Mouse (Mus musculus) mesoderm, embryonic 11.5 days (tissue): Measurements from ENCODE around the gene Nrtn.
A peak's percentile ranks its signal among the peaks of the same experiment; 100 is the strongest.

Experiments
- DNase-seq: peaks from one replicate; pipeline ENCODE4 v3.0.0-alpha.2; 2012; ENCODE audit warnings: low read depth, low spot score

Gene Nrtn

DNA sequence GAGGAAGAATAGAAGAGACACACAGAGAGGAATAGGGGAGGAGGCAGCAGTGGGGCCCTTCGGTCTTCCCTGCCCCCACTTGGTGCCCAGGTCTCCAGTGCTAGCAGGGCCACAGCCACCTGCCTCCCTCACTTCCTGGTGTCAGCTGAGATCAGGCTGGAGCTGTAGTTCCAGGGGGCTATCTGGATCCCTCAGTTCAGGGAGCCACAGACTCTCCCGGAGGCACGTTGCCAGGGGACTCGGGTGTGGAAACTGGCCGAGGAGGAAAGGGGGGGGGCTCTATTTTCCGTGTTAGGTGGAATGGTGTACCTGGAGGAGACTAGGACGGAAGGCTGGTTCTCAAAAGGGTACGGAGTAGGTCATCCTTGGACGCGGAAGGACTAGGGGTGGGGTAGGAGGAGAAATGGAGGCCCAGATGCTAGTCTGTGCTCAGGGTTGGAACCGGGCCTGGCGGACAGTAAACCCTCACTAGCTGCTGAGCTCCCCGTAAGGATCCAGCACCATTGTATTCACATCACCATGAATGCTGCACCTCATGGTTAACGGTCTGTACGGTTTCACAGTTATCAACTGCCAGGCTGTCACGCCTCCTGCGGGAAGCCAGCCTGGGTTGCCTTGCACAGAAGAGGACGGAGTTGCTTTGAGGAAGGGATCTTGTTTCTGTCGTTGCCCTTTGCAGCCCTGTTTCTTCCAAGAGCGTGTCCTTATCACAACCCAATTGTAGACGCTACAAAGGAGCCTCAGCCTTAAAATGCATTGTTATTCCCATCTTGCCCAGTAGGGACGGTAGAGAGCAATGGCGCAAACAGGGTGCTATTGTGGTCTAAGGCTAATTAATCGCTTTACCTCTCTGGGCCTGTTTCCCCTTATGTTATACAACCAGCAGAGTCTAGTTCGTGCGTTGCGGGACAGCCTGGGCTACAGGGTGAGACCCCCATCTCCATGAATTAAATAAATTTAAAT is 5.7 kb upstream of the Nrtn start:
- peak; percentile 73 for DNase-seq

DNA sequence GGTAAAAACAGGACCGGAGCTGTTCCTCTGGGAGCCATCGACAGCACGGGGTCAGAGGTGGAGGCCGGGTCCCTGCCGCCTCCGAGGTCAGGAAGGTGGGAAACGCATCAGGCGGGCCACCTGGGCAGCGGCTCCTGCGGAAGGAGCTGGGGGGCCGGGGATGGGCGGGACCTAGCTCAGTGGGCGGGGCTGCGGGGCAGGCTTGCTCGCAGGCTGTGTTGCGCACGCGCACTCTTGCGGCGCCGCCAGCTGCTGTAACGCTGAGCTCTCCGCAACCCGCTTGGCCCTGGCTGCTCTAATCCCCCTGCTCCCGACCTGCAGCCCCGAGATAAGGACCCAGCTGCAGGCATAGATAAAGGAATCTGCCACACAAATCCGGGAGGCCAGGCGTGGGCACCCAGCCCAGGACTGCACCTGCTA is 4.7 kb upstream of the Nrtn start:
- peak; percentile 92 for DNase-seq

DNA sequence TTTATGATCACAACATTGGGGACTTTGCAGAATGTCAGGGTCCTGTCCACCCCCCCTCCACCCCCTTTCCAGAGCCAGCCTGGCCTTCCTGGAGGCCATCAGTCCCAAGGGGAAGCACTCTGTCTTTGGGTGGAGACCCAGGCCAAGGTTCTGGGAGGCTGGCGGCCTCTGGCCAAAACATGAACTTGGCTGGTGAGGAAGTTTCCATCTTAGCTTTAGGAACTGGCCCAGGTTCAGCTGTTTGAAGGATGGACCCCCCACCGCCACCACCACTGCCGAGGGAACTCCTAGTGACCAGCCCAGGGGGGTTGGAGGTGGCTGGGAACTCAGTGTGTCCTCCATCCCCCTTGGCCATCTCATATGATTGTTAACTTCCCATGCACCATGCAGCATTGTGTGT is 3.7 kb upstream of the Nrtn start:
- DNase-seq = no peak

DNA sequence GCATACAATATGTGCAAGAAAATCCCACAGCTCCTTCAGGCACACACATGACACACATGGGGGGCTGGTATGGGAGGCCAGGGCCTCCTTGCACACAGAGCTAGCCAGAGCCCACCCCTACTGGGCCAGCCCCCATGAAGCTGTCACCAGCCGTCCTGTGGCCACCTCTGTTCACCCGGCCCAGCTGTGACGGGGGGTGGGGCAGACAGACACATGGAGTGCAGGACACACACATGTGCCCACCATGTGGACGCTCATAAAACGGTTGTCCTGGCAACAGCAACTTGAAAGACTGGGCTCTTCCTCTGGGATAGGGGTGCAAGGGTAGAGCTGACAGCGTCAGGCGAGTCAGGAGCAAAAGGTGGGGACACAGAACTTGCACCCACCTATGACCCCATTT is 1.9 kb upstream of the Nrtn start:
- DNase-seq = peak; percentile 67

DNA sequence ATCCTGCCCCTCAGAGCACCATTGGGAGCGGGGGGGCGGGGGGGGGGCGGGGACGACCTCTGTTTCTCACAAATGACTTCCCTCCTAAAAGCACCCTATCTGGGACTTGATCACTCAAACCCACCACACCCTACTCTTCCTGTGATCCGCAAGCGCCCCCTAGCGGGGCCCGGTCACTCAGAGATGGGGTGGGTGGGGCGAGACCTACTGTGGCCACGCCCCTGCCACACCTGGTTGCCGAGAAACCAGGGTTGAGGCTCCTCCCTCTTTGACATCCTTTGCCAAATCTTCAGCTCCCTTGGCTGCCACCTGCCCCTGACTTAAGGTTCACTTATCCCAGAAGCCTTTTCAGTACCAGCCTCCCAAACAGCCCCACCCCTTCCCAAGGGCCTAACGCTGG is 802 bp upstream of the Nrtn start:
- peak; percentile 50 for DNase-seq

DNA sequence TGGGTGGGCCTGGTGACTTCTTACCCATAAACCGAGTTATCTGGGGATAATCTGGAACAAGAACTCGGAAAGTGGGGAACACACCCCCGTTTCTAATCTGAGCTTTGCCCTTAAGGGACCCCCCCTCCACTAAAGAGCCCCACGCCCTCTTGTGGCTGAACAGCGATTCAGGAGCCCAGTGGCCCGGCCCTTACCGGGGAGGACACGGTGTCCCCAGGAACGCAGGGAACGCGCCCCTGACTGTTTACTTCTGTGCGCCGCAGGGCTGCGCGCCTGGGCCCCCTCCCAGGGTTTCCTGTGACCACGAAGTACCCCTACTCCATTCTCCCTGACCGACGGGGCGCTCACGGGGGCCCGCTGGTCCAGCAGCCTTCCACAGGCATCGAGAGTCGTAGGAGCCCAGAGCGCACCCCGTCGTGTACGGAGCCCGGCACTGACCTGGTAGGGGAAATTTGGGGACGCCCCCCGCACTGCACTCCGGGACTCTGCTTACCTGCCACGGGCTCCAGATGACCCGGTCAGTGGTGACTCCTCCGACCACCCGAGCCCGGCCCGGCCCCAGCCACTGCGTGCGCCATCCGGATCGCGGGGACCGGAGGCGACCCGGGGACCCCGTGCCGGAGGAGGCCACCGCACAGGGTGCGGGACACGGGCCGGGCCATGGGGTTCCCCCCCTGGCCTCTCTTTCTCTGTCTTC is 479 bp downstream of the Nrtn start:
- no peak for DNase-seq

DNA sequence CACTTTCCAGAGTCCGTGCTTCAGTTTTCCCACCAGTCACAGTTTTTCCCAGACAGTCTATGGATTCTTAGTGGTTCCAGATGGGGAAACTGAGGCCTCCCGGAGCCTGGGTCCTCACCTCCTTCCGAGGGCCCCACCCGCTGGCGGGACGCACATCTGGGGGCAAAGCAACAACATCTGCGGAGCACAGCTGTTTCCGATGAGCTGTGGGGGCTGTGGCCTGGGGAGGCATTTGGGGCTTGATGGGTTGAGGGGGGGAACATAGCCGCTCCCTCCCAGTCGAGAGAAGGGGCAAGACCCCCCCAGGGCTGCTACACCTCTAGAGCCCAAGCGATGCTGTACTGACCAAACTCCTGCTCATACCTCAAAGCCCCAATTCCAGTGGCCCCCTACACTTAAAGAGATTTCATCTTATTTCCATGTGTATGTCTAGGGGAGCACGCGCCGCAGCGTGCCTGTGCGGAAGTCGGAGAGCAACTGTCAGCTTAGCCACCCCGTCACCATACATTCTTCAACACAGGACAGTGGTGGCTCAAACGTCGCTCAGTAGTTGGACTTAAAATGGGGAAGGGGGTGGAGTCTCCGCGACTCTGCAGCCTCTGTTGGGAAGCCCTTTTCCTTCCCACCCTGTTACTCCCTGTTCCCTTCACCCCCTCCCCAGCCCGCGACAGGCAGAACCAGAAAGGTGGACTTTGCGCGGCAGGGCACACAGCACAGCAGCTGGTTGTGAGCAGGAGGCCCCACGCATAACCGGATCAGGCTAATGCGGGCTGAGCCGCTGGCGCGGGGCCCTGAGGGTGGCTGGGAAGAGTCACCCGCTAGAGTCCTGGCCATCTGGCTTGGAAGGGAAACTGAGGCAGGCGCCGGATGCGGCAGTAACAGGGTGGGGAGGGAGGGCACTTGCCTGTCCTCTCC is 2.8 kb downstream of the Nrtn start:
- no peak for DNase-seq

DNA sequence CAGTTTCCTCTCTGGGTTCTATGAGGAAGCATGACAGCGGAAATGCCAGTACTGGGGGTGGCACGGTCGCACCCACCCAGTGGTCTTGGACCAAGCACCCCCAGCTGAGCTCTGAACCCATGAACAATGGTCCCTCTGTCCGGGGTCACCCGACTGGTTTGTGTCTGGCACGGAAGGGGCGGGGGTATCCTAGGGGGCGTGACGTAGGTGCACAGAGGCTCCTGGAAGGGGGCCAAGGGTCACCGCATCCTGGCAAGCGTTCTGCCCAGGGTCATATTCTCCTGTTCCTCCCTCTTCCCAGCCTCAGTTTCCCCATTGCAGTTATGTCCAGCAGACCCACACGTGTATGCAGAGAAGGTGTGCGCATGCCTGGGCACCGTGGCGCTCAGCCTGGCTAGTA is 3.9 kb downstream of the Nrtn start:
- no peak for DNase-seq

DNA sequence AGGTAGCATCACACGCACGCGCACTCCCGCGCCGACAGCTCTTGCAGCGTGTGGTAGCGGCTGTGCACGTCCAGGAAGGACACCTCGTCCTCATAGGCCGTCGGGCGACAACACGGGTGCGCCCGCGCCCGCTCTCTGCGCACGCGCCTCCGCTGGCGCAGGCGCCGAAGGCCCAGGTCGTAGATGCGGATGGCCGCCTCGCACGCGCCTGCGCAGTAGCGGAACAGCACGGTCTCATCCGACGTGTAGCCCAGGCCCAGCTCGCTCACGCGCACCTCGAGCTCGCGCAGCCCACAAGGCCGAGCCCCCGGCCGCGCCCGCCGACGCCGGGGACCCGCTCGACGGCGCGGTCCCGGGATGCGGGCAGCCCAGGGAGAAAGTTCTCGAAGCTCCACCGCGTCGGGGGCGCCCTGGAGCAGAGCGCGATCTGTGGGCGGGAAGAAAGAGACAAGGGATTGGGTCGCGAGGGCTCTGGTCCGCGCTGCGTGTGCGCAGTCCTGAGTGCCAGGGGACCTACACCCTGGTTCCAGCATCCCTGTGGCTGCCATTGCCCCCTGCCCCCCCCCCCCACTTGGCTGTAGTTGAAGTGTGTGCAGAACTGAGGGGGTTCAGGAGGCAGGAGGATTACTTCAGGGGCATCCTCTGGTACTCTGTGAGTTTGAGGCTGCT is 5.8 kb downstream of the Nrtn start:
- DNase-seq = peak; percentile 79

DNA sequence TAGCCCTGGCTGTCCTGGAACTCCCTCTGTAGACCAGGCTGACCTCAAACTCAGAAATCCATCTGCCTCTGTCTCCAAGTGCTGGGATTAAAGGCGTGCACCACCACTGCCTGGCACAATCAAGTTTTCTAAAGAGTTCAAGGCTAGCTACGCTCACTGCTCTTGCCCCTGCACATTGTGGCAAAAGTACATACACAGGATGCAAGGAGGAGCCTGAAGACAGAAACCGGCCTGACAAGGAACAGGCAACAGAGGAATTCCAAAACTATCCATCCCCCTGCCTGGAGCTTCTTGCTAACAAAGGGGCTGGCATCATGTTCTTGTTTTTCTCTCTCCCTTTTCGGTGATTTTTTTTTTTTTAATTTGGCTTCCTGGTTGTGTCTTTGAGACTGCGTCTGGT is 13.2 kb downstream of the Nrtn start:
- DNase-seq = no peak

DNA sequence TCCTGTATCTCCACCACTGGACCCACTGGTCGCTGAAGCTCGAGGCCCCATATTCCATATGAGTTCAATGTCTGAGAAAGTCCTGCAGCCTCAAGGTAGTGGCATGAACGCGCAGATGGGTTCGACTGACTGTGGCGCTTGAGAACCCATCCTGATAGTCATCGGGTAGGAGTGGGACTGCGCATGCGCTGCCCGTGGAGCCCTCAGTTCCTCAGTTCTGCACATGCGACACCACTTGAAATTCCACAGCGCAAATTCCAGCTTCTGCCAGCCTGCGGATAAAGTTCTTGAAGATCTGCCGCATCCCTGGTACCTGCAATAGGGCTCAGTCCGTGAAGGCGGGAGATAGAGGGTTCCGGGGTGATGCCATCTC is 16.6 kb downstream of the Nrtn start:
- DNase-seq = no peak

DNA sequence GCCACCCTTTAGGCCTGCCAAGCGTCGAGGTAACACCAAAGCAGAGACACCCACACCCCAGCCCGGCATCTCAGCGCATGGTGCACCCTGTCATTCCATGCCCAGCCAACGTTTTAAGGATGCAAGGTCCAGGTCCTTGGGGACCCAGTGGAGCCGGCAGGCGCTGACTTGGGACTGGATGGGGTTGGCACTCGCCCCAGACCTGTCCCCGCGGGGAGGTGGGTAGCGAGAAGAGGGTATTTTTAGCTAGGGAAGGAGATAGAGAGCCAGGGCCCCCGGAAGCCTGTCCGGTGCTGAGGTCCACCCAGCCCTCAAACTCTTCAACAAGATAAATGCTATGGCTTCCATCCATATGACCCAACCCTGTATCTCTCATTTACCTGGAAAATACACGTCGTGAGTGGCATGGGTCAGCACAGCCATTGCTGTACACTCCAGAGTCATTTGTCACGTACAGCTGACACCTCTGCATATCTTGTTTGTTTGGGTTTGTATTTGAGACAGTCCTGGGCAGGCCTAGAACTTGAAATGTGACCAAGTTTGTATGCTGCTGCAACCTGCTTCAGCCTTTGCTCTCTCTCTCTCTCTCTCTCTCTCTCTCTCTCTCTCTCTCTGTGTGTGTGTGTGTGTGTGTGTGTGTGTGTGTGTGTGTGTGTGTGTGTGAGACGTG is 17.1 kb downstream of the Nrtn start:
- DNase-seq = no peak

DNA sequence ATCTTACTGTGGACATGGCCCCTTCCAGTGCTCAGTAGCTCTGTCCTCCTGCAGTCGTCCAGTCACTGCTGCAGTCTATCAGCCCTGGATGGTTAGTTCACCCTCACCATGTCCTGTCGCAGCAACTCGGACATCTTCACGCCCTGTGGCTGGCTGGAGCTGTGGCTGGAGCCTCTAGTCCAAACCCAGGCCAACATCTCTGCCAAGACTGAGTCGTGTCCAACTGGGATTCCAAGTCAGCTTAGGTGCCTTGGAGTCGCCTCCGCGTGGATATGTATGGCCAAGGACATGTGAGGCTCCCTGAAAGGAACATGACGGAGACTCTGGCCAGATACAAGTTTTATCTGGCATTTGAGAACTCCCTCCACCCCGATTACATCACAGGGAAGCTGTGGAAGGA is 19.1 kb downstream of the Nrtn start:
- no peak for DNase-seq

DNA sequence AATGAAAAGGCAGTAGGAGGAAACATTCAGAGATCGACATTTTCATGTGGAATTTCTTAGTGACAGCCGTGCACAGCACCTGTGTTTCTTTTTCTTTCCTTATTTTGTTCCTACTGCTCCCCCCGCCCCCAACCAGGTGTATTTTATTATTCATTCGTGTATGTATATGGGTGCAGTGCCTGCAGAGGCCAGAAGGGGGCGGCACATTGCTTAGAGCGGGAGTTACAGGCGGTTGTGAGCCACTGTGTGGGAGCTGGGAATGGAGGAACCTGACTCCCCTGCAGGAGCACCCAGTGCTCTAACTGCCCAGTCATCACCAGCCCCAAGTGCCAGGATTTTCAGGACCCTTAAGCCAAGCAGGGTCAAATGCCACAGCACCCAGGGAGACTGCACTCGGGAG is 20.8 kb downstream of the Nrtn start:
- no peak for DNase-seq

DNA sequence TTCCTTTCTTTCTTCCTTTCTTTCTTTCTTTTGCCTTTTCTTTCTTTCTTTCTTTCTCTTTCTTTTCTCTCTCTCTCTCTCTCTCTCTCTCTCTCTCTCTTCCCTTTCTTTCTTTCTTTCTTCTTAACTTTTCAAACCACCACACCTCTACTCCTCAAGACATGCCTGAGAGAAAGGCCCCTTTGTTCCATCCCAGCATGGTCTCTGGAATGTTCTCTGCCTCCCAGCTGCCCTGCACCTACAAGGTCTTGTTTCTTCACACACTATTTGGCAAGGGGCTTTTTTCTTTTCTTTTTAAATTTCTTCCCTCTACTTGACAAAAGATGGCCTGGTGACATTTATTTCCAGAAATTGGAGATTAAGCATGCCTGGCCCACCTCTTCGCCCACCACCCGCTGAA is 27.7 kb downstream of the Nrtn start:
- DNase-seq = no peak

DNA sequence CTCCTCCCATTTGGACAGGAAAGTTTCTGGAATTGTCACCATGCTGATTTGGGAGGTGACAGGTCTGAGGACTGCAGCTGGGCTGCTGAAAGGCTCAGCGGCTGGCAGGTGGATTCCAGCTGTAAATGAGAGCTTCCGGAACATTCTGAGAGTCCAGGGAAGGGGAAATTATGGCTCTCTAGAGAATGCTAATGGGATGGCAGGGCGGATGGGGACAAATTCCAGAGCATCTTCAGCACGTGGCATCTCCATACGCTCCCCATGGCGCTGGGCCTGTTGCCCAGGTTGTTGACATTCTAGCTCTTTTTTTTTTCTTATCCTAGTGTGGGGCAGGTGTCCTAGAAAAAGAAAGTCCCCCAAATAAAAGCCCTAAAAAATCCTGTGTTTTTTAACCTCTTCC is 28.2 kb downstream of the Nrtn start:
- DNase-seq = peak; percentile 48

DNA sequence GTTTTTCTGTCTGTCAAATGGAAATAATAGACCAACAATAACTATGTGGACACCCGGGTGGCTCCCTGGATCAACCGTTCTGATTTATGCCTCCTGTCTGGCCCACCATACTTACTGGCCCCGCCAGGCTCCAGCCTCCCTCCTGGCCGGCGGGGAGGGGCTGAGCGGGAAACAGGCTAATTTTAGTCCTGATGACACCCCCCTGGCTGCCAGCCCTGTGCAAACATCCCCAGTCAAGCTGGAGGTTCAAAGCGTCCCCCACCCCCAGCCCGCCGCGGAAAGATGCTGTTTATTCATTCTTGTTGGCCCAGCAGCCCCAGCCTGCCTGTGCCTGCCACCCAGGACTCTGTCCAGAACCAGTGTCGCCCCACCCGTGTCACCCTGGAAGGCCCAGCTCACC is 29.2 kb downstream of the Nrtn start:
- DNase-seq = no peak

DNA sequence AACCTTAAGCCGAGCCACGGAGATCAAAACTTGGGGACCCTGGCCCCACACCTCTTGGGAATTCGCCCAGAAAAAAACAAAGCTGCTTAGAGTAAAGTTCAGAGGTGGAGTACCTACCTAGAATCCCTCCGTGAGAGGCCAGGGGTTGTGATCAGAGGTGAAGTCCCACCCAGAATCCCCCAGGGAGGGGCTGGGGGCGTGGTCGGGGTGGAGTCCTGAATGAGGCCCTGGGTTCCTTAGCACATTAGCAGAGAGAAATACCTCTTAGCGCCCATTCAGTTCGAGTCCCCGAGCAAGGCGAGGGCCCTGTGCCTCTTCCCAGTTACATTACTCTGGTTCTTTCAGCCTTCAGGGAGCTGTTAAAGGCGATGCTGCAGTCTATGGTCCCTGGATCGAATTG is 29.7 kb downstream of the Nrtn start:
- no peak for DNase-seq

DNA sequence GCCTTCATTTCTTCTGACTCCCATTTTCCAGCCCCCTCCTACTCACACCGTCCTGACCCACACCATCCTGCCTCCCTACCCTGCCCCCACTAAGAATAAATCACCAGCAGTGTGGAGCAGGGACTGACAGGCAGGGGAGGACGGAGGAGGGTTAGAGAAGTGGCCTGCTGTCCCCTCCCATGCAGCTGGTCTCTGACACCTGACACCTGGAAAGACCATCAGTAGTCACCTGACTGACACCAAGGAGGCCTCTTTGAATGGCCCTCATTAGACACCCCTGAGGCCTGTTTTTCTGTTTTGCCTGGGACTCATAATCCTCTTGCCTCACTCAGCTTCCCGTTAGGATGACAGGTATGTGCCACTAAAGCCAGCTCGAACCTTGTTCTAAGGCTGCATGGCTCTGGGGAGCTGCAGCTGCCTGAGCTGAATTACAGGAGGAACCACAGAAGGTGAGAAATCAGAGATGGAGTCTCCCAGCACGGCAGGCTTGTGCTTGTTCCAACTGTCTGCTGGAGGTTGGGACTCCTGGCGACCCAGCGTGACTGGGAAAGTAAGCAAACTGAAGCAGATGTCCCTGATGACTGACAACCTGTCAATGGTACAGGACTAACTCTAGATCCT is 30.2 kb downstream of the Nrtn start:
- peak; percentile 53 for DNase-seq

DNA sequence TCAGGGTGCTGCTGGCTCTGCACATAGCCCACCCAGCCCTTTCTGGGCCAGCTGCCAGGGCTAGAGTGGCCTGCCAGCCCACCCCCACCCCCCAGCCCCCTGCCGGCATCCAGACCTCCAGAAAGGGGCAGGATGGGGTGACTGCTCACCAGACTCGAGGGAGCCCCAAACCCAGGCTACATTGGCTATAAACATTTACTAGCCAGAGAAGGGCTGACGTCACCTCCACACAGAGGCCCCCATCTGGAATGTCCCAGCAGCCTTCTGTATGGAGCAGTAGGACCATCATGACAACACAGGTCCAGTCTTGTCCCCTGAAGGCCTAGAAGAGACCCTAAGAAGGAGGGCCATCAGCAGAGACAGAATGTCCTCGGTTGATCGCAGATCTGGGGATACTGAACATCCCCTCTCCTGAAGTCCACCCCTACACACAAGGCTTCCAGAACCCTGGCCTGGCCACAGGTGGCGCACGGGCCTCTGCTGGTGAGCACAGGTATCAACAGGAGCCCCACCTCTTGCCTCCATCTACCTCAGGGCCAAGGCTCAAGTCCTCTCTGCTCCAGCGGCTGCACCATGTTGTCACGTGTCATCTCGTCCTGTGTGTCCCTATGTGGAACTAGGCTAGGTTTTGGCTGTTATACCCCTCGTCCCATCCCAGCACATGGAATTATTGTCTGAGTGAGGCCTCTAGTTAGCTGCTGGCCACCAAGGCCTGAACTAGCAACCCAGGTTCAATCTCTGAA is 33.7 kb downstream of the Nrtn start:
- no peak for DNase-seq
